Mouse (Mus musculus) intestine, embryonic 16.5 days (tissue): ENCODE results near the gene Olfr887. TPM values are rescaled to one million over a fixed set of nuclear protein-coding genes. Genes with fewer than 3 reads are reported as not detected.

Experiments used
- ATAC-seq: fragments of 200-750 bp; cut with Nextera tagmentation; 2 replicates; pipeline ENCODE4 v1.8.0; 2017; ENCODE audit warnings: moderate TSS enrichment, moderate library complexity
- H3K27ac ChIP-seq: fragments of 300-500 bp; sonication (generic); 2 replicates; pipeline ENCODE4 v1.5.1; 2014; ENCODE audit warnings: mild to moderate bottlenecking, low read length
- H3K27me3 ChIP-seq: fragments of 300-500 bp; sonication (generic); replicated peaks from 2 replicates; pipeline ENCODE4 v1.6.1; 2014; ENCODE audit warnings: low read length, control low read depth, mixed read lengths; ENCODE audit not compliant: control insufficient read depth, insufficient read depth
- H3K36me3 ChIP-seq: fragments of 300-500 bp; sonication (generic); 2 replicates; pipeline ENCODE4 v1.6.1; 2014; ENCODE audit warnings: low read length, control low read depth; ENCODE audit not compliant: control insufficient read depth, insufficient read depth
- H3K4me1 ChIP-seq: fragments of 300-500 bp; sonication (generic); 2 replicates; pipeline ENCODE4 v1.6.1; 2014; ENCODE audit warnings: low read length, control low read depth, mixed read lengths; ENCODE audit not compliant: control insufficient read depth, insufficient read depth
- H3K4me2 ChIP-seq: fragments of 300-500 bp; sonication (generic); 2 replicates; pipeline ENCODE4 v1.6.1; 2014; ENCODE audit warnings: low read depth, low read length, control low read depth
- H3K4me3 ChIP-seq: fragments of 300-500 bp; sonication (generic); 2 replicates; pipeline ENCODE4 v1.5.1; 2014; ENCODE audit warnings: mild to moderate bottlenecking, low read length
- H3K9ac ChIP-seq: fragments of 300-500 bp; sonication (generic); 2 replicates; pipeline ENCODE4 v1.6.1; 2014; ENCODE audit warnings: low read depth, low read length
- H3K9me3 ChIP-seq: fragments of 300-500 bp; sonication (generic); 2 replicates; pipeline ENCODE4 v1.6.1; 2016; ENCODE audit warnings: low read length, control low read depth; ENCODE audit not compliant: control insufficient read depth
- WGBS: fragments of 180-500 bp; shearing (Covaris S2); extraction: QIAGEN DNeasy Blood & Tissue Kit; methylation state at CpG from one replicate; pipeline ENCODE4 v1.1.7; 2014; 5-methylcytosine and 5-hydroxymethylcytosine counted together
- polyA plus RNA-seq: library from polyadenylated mRNA; unstranded; fragments of >200 nt; fragmentation: Nextera tagmentation; extraction: Ambion mirVana; gene quantifications from 2 replicates; pipeline ENCODE4 v1.2.1, GENCODE M21; 2015

Olfr887 gene
- polyA plus RNA-seq = not detected in 2 replicates

GRCm38 (mm10) chr9:38083772-38084171 is at the start of gene Olfr887:
Gene Olfr887, plus strand, starts transcription at chr9:38084072.
- no peak for ATAC-seq
- 75% methylated on average over 1 of the region's 1 CpGs for WGBS
- Histone ChIP-seq H3K27me3 (no peaks in the 10 kb centered on the region), H3K9me3 (no peaks in the 10 kb centered on the region), H3K4me2 (no peak within 1 kb of the TSS), H3K4me3 (no peak within 1 kb of the TSS), H3K36me3 (no peaks in the 10 kb centered on the region), H3K4me1 (no peaks in the 10 kb centered on the region), H3K9ac (no peak within 1 kb of the TSS), H3K27ac (no peak within 1 kb of the TSS)

- no peaks in the 10 kb centered on the region for H3K36me3 ChIP-seq
- no peak for ATAC-seq
- H3K9me3 ChIP-seq = no peaks in the 10 kb centered on the region
- no peak within 1 kb of the TSS for H3K4me2 ChIP-seq
- no peaks in the 10 kb centered on the region for H3K27me3 ChIP-seq
- no peaks in the 10 kb centered on the region for H3K4me1 ChIP-seq
- 65% methylated on average over 1 of the region's 1 CpGs for WGBS
- no peak within 1 kb of the TSS for H3K27ac ChIP-seq
- no peak within 1 kb of the TSS for H3K9ac ChIP-seq
- H3K4me3 ChIP-seq = no peak within 1 kb of the TSS
Observed at GRCm38 (mm10) chr9:38046255-38046654, 37.6 kb upstream of the Olfr887 start, which contains the start of gene Olfr884. Gene Olfr884, plus strand, starts transcription at chr9:38046555.

GRCm38 (mm10) chr9:38061022-38061421 is 22.9 kb upstream of the Olfr887 start, which contains the start of gene Olfr885:
Gene Olfr885, plus strand, starts transcription at chr9:38061322.
- WGBS = 85% methylated on average over 3 of the region's 3 CpGs

GRCm38 (mm10) chr9:38107828-38108227 is 24.0 kb downstream of the Olfr887 start, which contains the start of gene Olfr888:
Gene Olfr888, plus strand, starts transcription at chr9:38108128.
- H3K27me3 ChIP-seq = no peaks in the 10 kb centered on the region
- no peak within 1 kb of the TSS for H3K4me2 ChIP-seq
- 83% methylated on average over 1 of the region's 1 CpGs for WGBS
- H3K27ac ChIP-seq = no peak within 1 kb of the TSS
- H3K9me3 ChIP-seq = no peaks in the 10 kb centered on the region
- H3K4me1 ChIP-seq = no peaks in the 10 kb centered on the region
- H3K4me3 ChIP-seq = no peak within 1 kb of the TSS
- H3K36me3 ChIP-seq = no peaks in the 10 kb centered on the region
- no peak within 1 kb of the TSS for H3K9ac ChIP-seq
- no peak for ATAC-seq

More at GRCm38 (mm10) chr9:38061022-38061421, 22.9 kb upstream of the Olfr887 start, which contains the start of gene Olfr885:
- no peaks in the 10 kb centered on the region for H3K9me3 ChIP-seq
- H3K27me3 ChIP-seq = no peaks in the 10 kb centered on the region
- no peak within 1 kb of the TSS for H3K4me3 ChIP-seq
- no peaks in the 10 kb centered on the region for H3K36me3 ChIP-seq
- no peaks in the 10 kb centered on the region for H3K4me1 ChIP-seq
- no peak within 1 kb of the TSS for H3K9ac ChIP-seq
- no peak for ATAC-seq
- H3K4me2 ChIP-seq = no peak within 1 kb of the TSS
- H3K27ac ChIP-seq = no peak within 1 kb of the TSS

GRCm38 (mm10) chr9:38114898-38115297 is 31.0 kb downstream of the Olfr887 start, which contains the start of gene Olfr889:
Gene Olfr889, plus strand, starts transcription at chr9:38115198.
- H3K9me3 ChIP-seq = no peaks in the 10 kb centered on the region
- H3K4me1 ChIP-seq = no peaks in the 10 kb centered on the region
- H3K36me3 ChIP-seq = no peaks in the 10 kb centered on the region
- no peak for ATAC-seq
- no peak within 1 kb of the TSS for H3K4me2 ChIP-seq
- no peak within 1 kb of the TSS for H3K4me3 ChIP-seq
- H3K9ac ChIP-seq = no peak within 1 kb of the TSS
- H3K27me3 ChIP-seq = no peaks in the 10 kb centered on the region
- H3K27ac ChIP-seq = no peak within 1 kb of the TSS

Other genes with a start within 250 kb of the Olfr887 start
- gene Olfr877, start 229.8 kb upstream of the Olfr887 start, polyA plus RNA-seq = not detected in 2 replicates
- gene Olfr145, start 187.3 kb upstream of the Olfr887 start, polyA plus RNA-seq = not detected in 2 replicates
- not detected in 2 replicates for gene Olfr878, start 166.2 kb upstream of the Olfr887 start, polyA plus RNA-seq
- gene Olfr881, start 92.2 kb upstream of the Olfr887 start, polyA plus RNA-seq = not detected in 2 replicates
- not detected in 2 replicates for gene Olfr883, start 58.3 kb upstream of the Olfr887 start, polyA plus RNA-seq
- gene Olfr884, start 37.5 kb upstream of the Olfr887 start, polyA plus RNA-seq = not detected in 2 replicates
- gene Olfr885, start 22.8 kb upstream of the Olfr887 start, polyA plus RNA-seq = not detected in 2 replicates
- not detected in 2 replicates for gene Olfr888, start 24.1 kb downstream of the Olfr887 start, polyA plus RNA-seq
- 0.04 TPM in 2 replicates for gene Olfr889, start 31.1 kb downstream of the Olfr887 start, polyA plus RNA-seq
- not detected in 2 replicates for gene Olfr890, start 58.4 kb downstream of the Olfr887 start, polyA plus RNA-seq
- not detected in 2 replicates for gene Olfr891, start 96.7 kb downstream of the Olfr887 start, polyA plus RNA-seq
- gene Olfr893, start 124.3 kb downstream of the Olfr887 start, polyA plus RNA-seq = not detected in 2 replicates
- not detected in 2 replicates for gene Olfr894, start 134.0 kb downstream of the Olfr887 start, polyA plus RNA-seq
- gene Olfr143, start 168.7 kb downstream of the Olfr887 start, polyA plus RNA-seq = not detected in 2 replicates
- not detected in 2 replicates for gene Olfr895, start 183.8 kb downstream of the Olfr887 start, polyA plus RNA-seq
- not detected in 2 replicates for gene Olfr896-ps1, start 207.0 kb downstream of the Olfr887 start, polyA plus RNA-seq
- gene Olfr25, start 245.0 kb downstream of the Olfr887 start, polyA plus RNA-seq = not detected in 2 replicates